Mouse (Mus musculus) C2C12 (cell line): ENCODE data around the gene Cfap100.

Source experiments
- CEBPB ChIP-seq: IDR thresholded peaks from one replicate; pipeline ENCODE4 v1.6.1; 2011; ENCODE audit warnings: low read depth, mild to moderate bottlenecking, control low read depth, moderate library complexity
- CTCF ChIP-seq: IDR thresholded peaks from one replicate; pipeline ENCODE4 v1.5.1; 2011; ENCODE audit not compliant: control insufficient read depth, insufficient read depth, insufficient read length
- MYOD1 ChIP-seq: IDR thresholded peaks from one replicate; pipeline ENCODE4 v1.6.1; 2011; ENCODE audit warnings: low read depth; ENCODE audit not compliant: control insufficient read depth, insufficient read length
- MYOG ChIP-seq: IDR thresholded peaks from one replicate; pipeline ENCODE4 v1.6.1; 2011; ENCODE audit not compliant: control insufficient read depth, insufficient read length; ENCODE audit errors: extremely low read depth
- USF1 ChIP-seq: IDR thresholded peaks from one replicate; pipeline ENCODE4 v1.6.1; 2011; ENCODE audit warnings: low read depth, mild to moderate bottlenecking, control low read depth, moderate library complexity

DNA sequence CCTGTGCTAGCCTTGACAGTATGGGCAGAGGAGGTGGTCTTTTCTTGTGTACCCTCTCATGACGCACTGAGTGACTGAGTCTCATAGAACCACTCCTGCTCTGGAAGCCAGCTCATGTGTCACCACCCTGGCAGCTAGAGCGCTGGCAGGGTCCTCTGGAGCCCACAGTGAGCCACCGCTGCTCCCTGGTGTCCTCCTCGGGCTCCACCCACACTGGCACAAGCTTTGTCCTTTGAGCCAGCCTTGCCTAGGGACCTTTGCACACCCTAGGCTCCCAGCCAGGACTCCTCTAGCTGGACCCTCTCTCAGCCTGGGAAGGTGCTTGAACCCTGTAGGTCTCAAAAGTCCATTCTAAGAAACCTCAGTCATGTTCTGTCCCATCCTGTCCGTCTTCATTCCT is 22.1 kb upstream of the Cfap100 start:
- TF ChIP-seq CEBPB (no peak), USF1 (no peak), CTCF (no peak), MYOG (no peak), MYOD1 (no peak)
